Mouse (Mus musculus): ENCODE results near the gene Emilin1.

Emilin1 gene

GRCm38 (mm10) chr5:30907413-30908059 lies 5.7 kb upstream of the Emilin1 start, which contains the start of gene Ost4:
Ost4 (minus strand) TSS chr5:30907788.
- peak; percentile 96 to 97 for DNase-seq (ENCODE audit: low spot score in 2 of 2)

DNA sequence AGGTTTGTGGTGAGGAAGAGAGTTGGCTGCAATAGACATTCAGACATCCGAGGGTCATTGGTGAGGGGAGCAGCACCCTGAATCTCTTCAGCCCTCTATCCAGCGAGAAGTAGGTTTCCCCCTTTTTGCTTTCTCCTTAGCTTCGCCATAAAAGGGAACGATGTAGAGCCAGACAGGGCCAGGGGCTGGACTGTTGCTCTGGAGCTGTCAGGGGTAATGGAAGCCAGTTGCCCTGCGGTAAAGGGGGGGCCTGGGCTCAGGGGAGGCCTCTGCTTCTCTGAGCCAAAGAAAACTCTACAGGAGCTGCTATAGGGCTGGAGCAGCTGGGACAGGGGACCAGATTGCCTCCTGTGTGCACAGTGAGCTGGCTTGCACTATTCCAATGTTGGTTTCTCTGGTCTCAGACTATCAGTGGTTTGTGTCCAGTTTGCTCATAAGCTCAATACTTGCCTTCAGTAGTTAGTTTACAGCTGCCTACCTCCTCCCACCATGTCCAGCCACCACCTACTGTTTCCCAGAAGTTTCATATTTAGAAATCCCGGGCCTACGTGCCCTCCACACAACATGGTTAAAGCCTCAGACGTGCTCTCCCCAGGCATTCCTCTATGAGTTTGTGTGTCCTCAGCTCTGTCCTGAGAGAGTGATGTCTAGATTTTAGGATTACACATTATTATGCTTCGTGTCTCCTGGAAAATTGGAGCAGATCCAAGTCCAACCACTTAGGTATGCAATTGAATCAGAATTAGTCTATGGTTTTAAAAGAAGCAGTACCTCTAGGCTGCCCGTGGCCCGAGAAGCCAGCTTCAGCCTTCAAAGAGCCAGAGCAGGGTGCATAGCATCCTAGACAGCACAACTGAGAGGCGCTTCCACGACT lies 4.5 kb upstream of the Emilin1 start:
- DNase-seq (ENCODE audit: low spot score in 2 of 2), result no peak

DNA sequence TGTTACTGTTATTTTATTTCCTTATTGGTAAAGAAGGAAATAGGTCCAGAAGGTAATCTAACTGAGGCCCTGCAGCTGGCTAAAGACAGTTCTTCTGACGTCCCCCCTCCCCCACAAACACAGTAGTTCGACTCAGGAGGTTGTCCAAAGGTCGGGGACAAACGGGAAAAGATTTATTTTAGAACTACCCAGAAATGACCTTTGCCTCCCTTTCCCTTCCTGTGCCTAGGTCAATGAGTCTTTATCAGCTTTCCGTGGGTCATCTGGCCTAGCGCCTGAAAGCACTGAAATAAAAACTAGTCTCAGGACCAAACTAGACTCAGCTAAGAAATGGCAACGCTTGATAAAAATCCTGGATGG lies 3.9 kb upstream of the Emilin1 start:
- no peak for DNase-seq (ENCODE audit: low spot score in 2 of 2)

GRCm38 (mm10) chr5:30909863-30910262 lies 3.3 kb upstream of the Emilin1 start:
- no peak for DNase-seq (ENCODE audit: low spot score in 2 of 2)

GRCm38 (mm10) chr5:30910481-30910880 lies 2.7 kb upstream of the Emilin1 start:
- DNase-seq (ENCODE audit: low spot score in 2 of 2), result no peak

- no peak for DNase-seq (ENCODE audit: low spot score in 2 of 2)
Measured at GRCm38 (mm10) chr5:30912156-30912555, 1.0 kb upstream of the Emilin1 start.

DNA sequence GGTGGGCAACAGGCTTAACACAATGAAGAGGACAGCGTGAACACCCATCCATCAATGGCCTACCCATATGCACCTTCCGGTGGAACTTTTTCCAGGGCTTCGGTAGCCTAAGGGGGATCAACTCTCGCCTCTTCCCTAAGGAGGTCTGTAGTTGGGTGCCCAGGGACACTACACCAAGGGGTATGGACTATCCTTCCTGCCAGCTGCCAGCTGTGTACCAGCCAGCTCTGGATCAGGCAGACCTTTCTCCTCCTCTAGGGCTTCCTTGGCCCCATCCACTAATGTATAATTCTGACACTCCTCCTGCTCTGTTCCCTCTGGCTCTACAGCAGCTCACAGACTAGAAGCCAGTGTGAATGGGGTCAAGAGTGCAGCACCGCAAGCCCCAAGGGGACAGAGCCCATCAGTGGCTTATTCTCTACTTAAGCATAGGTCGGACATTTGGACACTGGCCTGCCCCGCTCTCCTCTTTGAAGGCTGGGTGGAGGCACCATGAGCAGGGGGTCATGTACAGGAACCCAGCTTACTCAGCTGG lies 966 bp downstream of the Emilin1 start:
- DNase-seq (ENCODE audit: low spot score in 2 of 2), result no peak

- no peak for DNase-seq (ENCODE audit: low spot score in 2 of 2)
Measured at GRCm38 (mm10) chr5:30914849-30915248, 1.6 kb downstream of the Emilin1 start.

GRCm38 (mm10) chr5:30915456-30915855 lies 2.3 kb downstream of the Emilin1 start:
- DNase-seq (ENCODE audit: low spot score in 2 of 2), result no peak

DNA sequence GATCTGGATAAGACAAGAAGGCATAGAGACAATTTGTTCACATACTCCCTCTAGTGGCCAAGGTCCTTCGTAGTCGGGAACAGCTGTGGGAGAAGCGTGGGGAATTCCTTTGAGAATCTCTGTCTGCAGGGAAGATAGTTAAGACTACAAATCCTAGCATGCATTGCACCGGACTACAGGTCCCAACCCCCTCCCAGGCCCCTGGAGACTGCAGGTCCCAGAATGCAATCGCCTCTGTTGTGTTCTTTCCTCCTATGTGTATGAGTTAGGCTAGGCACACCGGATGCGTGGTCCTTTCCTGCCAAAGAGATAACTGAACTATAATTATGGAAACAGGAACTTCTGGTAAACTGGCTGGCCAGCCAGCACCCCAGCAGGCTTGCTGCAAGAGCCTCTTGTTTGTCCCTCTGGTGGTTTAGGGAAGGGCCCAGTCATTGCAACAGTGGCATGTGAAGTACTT lies 2.8 kb downstream of the Emilin1 start:
- DNase-seq (ENCODE audit: low spot score in 2 of 2), result peak; percentile 32 to 44

GRCm38 (mm10) chr5:30916841-30917240 lies 3.6 kb downstream of the Emilin1 start:
- no peak for DNase-seq (ENCODE audit: low spot score in 2 of 2)

GRCm38 (mm10) chr5:30917348-30917747 lies 4.1 kb downstream of the Emilin1 start:
- no peak for DNase-seq (ENCODE audit: low spot score in 2 of 2)

- no peak for DNase-seq (ENCODE audit: low spot score in 2 of 2)
Measured at GRCm38 (mm10) chr5:30917891-30918670, 4.9 kb downstream of the Emilin1 start.

DNA sequence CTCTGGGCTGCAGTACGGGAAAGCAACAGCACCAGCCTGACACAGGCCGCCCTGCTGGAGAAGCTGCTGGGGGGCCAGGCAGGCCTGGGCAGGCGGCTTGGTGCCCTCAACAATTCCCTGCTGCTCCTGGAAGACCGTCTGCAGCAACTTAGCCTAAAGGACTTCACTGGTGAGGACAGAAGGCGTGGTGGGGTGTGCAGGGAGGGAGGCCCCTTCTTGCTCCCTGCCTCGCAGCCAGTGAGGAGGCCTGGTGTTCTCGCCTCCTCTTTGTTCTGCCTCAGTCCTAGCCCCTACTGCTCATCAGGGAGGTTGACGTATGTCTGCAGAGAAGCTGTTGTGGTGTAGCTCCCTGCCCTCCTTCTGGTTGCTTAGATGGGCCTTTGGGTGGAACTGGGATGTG lies 5.5 kb downstream of the Emilin1 start:
- DNase-seq (ENCODE audit: low spot score in 2 of 2), result no peak

GRCm38 (mm10) chr5:30919831-30920614 lies 6.8 kb downstream of the Emilin1 start:
- no peak for DNase-seq (ENCODE audit: low spot score in 2 of 2)

- DNase-seq (ENCODE audit: low spot score in 2 of 2), result no peak
Measured at GRCm38 (mm10) chr5:30920621-30921020, 7.4 kb downstream of the Emilin1 start.

DNA sequence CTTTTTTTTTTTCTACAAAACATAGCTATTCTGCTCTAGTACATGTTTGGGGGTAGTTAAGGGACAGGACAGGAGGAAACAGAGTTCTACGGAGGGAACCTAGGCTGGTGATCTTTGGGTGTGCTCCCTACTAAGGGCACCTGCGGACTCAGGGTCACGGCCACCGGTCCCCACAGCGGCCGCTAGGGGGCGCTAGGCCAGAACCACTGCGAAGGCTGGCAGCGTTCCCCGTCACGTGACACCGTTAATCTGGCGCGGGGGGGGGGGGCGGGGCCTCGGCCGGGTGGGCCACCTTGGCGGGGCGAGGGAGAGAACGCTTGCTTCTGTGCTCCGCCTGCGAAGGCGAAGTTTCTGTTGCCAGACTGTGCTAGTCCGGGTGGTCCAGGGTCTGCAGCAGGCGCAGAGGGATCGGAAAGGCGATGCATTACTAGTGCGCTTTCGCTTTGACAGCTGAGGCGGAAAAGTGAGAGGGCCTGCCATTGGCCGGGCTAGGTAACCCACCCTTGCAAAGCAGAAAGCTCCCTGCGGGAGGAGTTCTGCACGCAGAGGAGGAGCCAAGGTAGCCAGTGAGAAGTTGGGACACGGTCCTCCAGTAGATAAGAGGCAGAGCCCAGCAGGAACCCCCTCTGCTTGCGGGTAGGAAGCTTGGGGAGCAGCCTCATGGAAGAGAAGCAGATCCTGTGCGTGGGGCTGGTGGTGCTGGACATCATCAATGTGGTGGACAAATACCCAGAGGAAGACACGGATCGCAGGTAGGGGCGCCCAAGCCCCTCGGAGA lies 8.2 kb downstream of the Emilin1 start, which contains the start of gene Khk:
Gene Khk (plus strand): TSS at position 176 of the 778 bp plus-strand sequence.
- peak; percentile 89 to 93 for DNase-seq (ENCODE audit: low spot score in 2 of 2)

DNA sequence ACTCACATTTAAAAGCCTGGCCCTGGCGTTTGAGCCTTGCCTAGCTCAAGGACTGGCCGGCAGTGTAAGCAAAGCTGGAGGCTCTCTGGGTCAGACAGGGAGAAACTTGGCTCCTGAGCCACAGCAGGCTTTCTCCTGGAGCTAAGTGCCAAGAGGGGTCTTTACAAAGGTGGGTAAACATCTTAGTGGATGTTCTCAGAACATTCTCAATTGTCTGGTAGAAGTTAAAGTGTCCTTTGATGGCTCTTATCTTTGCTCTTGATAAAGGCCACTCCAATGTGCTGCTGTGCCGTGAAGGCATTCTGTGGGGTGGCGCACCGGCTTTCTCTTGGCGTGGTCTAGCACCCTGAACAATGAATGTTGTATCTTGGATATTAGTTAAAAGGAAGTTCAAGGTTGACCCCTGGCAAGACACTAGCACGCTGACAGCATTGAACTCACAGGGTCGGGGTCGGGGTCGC lies 9.4 kb downstream of the Emilin1 start:
- no peak for DNase-seq (ENCODE audit: low spot score in 2 of 2)

GRCm38 (mm10) chr5:30923119-30923518 lies 9.9 kb downstream of the Emilin1 start:
- no peak for DNase-seq (ENCODE audit: low spot score in 2 of 2)

DNA sequence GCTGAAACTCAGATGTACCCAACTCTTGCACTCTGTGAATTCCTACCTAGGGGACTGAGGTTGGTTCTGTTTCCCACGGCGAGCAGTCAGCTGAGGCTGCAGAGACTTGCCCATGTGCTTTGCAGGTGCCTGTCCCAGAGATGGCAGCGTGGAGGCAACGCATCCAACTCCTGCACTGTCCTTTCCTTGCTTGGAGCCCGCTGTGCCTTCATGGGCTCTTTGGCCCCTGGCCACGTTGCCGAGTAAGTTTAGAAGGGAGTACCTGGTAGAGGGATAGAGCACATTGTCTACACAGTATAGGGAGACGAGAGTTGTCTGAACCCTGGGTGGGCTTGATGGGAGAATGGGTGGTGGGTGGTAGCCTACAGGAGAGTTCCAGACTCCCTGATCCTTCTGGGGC lies 11.4 kb downstream of the Emilin1 start:
- DNase-seq (ENCODE audit: low spot score in 2 of 2), result no peak
